Mouse (Mus musculus): Measurements from ENCODE around the gene Sgpp2.

DNA sequence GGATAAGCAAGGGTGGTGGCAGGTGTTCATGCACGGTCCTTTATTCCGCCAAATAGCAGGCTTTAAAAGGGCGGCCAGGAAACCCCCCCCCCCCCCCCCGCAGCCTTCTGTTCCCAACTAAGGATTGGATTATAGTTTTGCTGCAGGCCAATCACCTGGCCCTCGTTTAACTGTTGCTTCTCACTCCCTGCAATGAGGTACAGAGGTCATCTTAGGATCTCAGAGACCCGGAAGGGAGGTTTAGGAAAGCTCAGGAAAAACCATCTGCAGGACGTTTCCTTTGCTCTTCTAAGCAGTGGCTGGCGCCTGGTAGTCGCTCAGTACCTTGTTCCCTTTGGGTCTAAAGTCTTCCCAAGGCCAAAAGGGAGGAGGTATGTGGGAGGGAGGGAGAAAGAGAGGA lies 865 bp upstream of the Sgpp2 start:
- TF ChIP-seq EP300 (optimal IDR thresholded peaks at IDR 0.05) (no peak), CTCF (IDR thresholded peaks at IDR 0.05; ENCODE audit: low read depth) (no peak)

All from stomach, postnatal 0 days (tissue).